Mouse (Mus musculus) intestine, postnatal 0 days (tissue): Measurements from ENCODE around the gene Asic4. TPM values are rescaled to one million over a fixed set of nuclear protein-coding genes. Genes with fewer than 3 reads are reported as not detected.

Experiments used
- ATAC-seq: fragments of 200-750 bp; cut with Nextera tagmentation; 2 replicates; pipeline ENCODE4 v1.8.0; 2017; ENCODE audit warnings: mild to moderate bottlenecking, moderate TSS enrichment, moderate library complexity
- H3K27ac ChIP-seq: fragments of 300-500 bp; sonication (generic); 2 replicates; pipeline ENCODE4 v1.5.1; 2014; ENCODE audit warnings: mild to moderate bottlenecking, low read depth, low read length, moderate library complexity
- H3K27me3 ChIP-seq: fragments of 300-500 bp; sonication (generic); replicated peaks from 2 replicates; pipeline ENCODE4 v1.6.1; 2014; ENCODE audit warnings: low read length, mixed read lengths; ENCODE audit not compliant: control insufficient read depth, insufficient read depth
- H3K36me3 ChIP-seq: fragments of 300-500 bp; sonication (generic); 2 replicates; pipeline ENCODE4 v1.6.1; 2014; ENCODE audit warnings: mild to moderate bottlenecking, moderate library complexity; ENCODE audit not compliant: control insufficient read depth, insufficient read depth
- H3K4me1 ChIP-seq: fragments of 300-500 bp; sonication (generic); replicated peaks from 2 replicates; pipeline ENCODE4 v1.6.1; 2014; ENCODE audit warnings: antibody characterized with exemption, low read length, mixed read lengths; ENCODE audit not compliant: control insufficient read depth, insufficient read depth
- H3K4me2 ChIP-seq: fragments of 300-500 bp; sonication (generic); replicated peaks from 2 replicates; pipeline ENCODE4 v1.6.1; 2014; ENCODE audit warnings: low read depth, mild to moderate bottlenecking, moderate library complexity
- H3K4me3 ChIP-seq: fragments of 300-500 bp; sonication (generic); 2 replicates; pipeline ENCODE4 v1.5.1; 2014; ENCODE audit warnings: low read depth, low read length
- H3K9ac ChIP-seq: fragments of 300-500 bp; sonication (generic); 2 replicates; pipeline ENCODE4 v1.6.1; 2014; ENCODE audit warnings: mild to moderate bottlenecking, low read depth, low read length
- H3K9me3 ChIP-seq: fragments of 300-500 bp; sonication (generic); 2 replicates; pipeline ENCODE4 v1.6.1; 2016; ENCODE audit warnings: mixed run types; ENCODE audit not compliant: control insufficient read depth
- CTCF ChIP-seq: sonication (generic); IDR thresholded peaks from 2 replicates; pipeline ENCODE4 v1.5.1; 2016; ENCODE audit warnings: low read depth, mild to moderate bottlenecking, control low read depth, antibody characterized with exemption, moderate library complexity
- WGBS: fragments of 180-500 bp; shearing (Covaris S2); extraction: QIAGEN DNeasy Blood & Tissue Kit; methylation state at CpG from one replicate; pipeline ENCODE4 v1.1.7; 2014; 5-methylcytosine and 5-hydroxymethylcytosine counted together
- polyA plus RNA-seq: library from polyadenylated mRNA; unstranded; fragments of >200 nt; fragmentation: Nextera tagmentation; extraction: Ambion mirVana; gene quantifications from 2 replicates; pipeline ENCODE4 v1.2.1, GENCODE M21; 2015

Asic4 gene
- polyA plus RNA-seq, 1 experiment from 2014 or later, result 1.2 TPM

- Histone ChIP-seq H3K27ac (no peak overlapping the region), H3K27me3 (peaks cover 15% of the 10 kb centered on the region; the same call in 1 of the 2 replicates), H3K9me3 (no peaks in the 10 kb centered on the region), H3K4me1 (no peaks in the 10 kb centered on the region), H3K4me3 (peak overlapping the region; percentile 74), H3K9ac (no peak overlapping the region), H3K36me3 (peaks cover 17% of the 10 kb centered on the region; the same call in 1 of the 2 replicates), H3K4me2 (peak overlapping the region; percentile 97; the same call in 1 of the 2 replicates)
- no peak for TF ChIP-seq CTCF
- no peak for ATAC-seq
- 22% methylated on average over 13 of the region's 13 CpGs for WGBS
Measured at GRCm38 (mm10) chr1:75480036-75480435, 29.8 kb downstream of the Asic4 start.

GRCm38 (mm10) chr1:75480735-75481134 lies 30.5 kb downstream of the Asic4 start:
- Histone ChIP-seq H3K4me3 (no peak overlapping the region), H3K9me3 (no peaks in the 10 kb centered on the region), H3K4me2 (no peak overlapping the region), H3K4me1 (no peaks in the 10 kb centered on the region), H3K36me3 (peaks cover 10% of the 10 kb centered on the region; the same call in 1 of the 2 replicates), H3K9ac (no peak overlapping the region), H3K27ac (no peak overlapping the region), H3K27me3 (peaks cover 18% of the 10 kb centered on the region; the same call in 1 of the 2 replicates)
- ATAC-seq, result no peak
- WGBS, result 85% methylated on average over 7 of the region's 7 CpGs
- no peak for TF ChIP-seq CTCF

- Histone ChIP-seq H3K4me2 (peak overlapping the region; percentile 79), H3K9me3 (no peaks in the 10 kb centered on the region), H3K27ac (no peak overlapping the region), H3K36me3 (peaks cover 14% of the 10 kb centered on the region), H3K27me3 (peaks cover 21% of the 10 kb centered on the region), H3K9ac (no peak overlapping the region), H3K4me3 (peak overlapping the region; percentile 43; the same call in 1 of the 2 replicates), H3K4me1 (0 out of 2 replicates have a peak, but pooled peaks cover 5% of the 10 kb centered on the region)
- ATAC-seq, result no peak
- 17% methylated on average over 24 of the region's 24 CpGs for WGBS
- 0 out of 2 replicates have a peak, but pooled peaks have one; percentile 10 for TF ChIP-seq CTCF
Measured at GRCm38 (mm10) chr1:75486561-75486960, 36.3 kb downstream of the Asic4 start.

GRCm38 (mm10) chr1:75487040-75487404 lies 36.8 kb downstream of the Asic4 start:
- no peak for ATAC-seq
- Histone ChIP-seq H3K4me1 (0 out of 2 replicates have a peak, but pooled peaks cover 5% of the 10 kb centered on the region), H3K36me3 (peaks cover 14% of the 10 kb centered on the region), H3K9ac (no peak overlapping the region), H3K4me3 (peak overlapping the region; percentile 43), H3K4me2 (peak overlapping the region; percentile 79), H3K9me3 (no peaks in the 10 kb centered on the region), H3K27me3 (peaks cover 21% of the 10 kb centered on the region), H3K27ac (no peak overlapping the region)
- 2% methylated on average over 13 of the region's 13 CpGs for WGBS
- no peak for TF ChIP-seq CTCF

- Histone ChIP-seq H3K27me3 (peaks cover 21% of the 10 kb centered on the region), H3K4me3 (peak overlapping the region; percentile 43), H3K9me3 (no peaks in the 10 kb centered on the region), H3K27ac (no peak overlapping the region), H3K4me1 (0 out of 2 replicates have a peak, but pooled peaks cover 5% of the 10 kb centered on the region), H3K9ac (no peak overlapping the region), H3K4me2 (peak overlapping the region; percentile 79), H3K36me3 (peaks cover 14% of the 10 kb centered on the region)
- peak; percentile 74 for ATAC-seq
- peak; percentile 49 for TF ChIP-seq CTCF
- WGBS, result under 1% methylated on average over 62 of the region's 62 CpGs
Measured at GRCm38 (mm10) chr1:75487405-75488161, 37.3 kb downstream of the Asic4 start.

- no peak overlapping the region for H3K9ac ChIP-seq
- peaks cover 12% of the 10 kb centered on the region for H3K27me3 ChIP-seq
- H3K9me3 ChIP-seq, result no peaks in the 10 kb centered on the region
- H3K36me3 ChIP-seq, result peaks cover 15% of the 10 kb centered on the region
- H3K27ac ChIP-seq, result no peak overlapping the region
- no peak for ATAC-seq
- H3K4me2 ChIP-seq, result no peak overlapping the region
- 0 out of 2 replicates have a peak, but pooled peaks cover 5% of the 10 kb centered on the region for H3K4me1 ChIP-seq
- no peak overlapping the region for H3K4me3 ChIP-seq
- WGBS, result 89% methylated on average over 34 of the region's 34 CpGs
- no peak for TF ChIP-seq CTCF
Measured at GRCm38 (mm10) chr1:75490785-75491551, 40.7 kb downstream of the Asic4 start.
